Mouse (Mus musculus): ENCODE measurements around the gene Minos1. TPM values are rescaled to one million over a fixed set of nuclear protein-coding genes. Genes with fewer than 3 reads are reported as not detected.

Minos1 gene
- total RNA-seq, 1 experiment from 2014 or later = 68.0 TPM

Other genes starting within 250 kb of the Minos1 start
- gene Otud3, start 217.2 kb downstream of the Minos1 start, total RNA-seq (2017) = 19.8 and 23.3 TPM in 2 replicates
- gene Rnf186, start 164.0 kb downstream of the Minos1 start, total RNA-seq (2017) = not detected in 2 replicates
- gene Tmco4, start 158.2 kb downstream of the Minos1 start, total RNA-seq (2017) = 16.5 and 22.1 TPM in 2 replicates
- gene Htr6, start 55.5 kb downstream of the Minos1 start, total RNA-seq (2017) = not detected in 2 replicates
- not detected in 2 replicates for gene Nbl1, start 38.1 kb downstream of the Minos1 start, total RNA-seq (2017)
- gene Capzb, start 61.8 kb upstream of the Minos1 start, total RNA-seq (2017) = 169 and 180 TPM in 2 replicates
- gene Pqlc2, start 179.6 kb upstream of the Minos1 start, total RNA-seq (2017) = 13.1 and 16.8 TPM in 2 replicates
- gene Akr7a5, start 179.6 kb upstream of the Minos1 start, total RNA-seq (2017) = 7.0 and 7.1 TPM in 2 replicates
- 23.4 and 25.8 TPM in 2 replicates for gene Mrto4, start 221.5 kb upstream of the Minos1 start, total RNA-seq (2017)
- gene Emc1, start 221.5 kb upstream of the Minos1 start, total RNA-seq (2017) = 21.0 and 34.7 TPM in 2 replicates
- gene Ubr4, start 221.5 kb upstream of the Minos1 start, total RNA-seq (2017) = 114 and 118 TPM in 2 replicates